Mouse (Mus musculus): ENCODE measurements at regions not wholly inside any gene's neighbourhood (a gene's known extent, or its start where the extent isn't known, plus 50 kb on each side); places are given as distances from the start of the nearest gene placed in this dataset.
"Not testable (repeated sequence)": the region's sequence is repeated elsewhere in the genome, so short reads cannot be mapped to it uniquely, and the experiment has no call there.

- no peak for DNase-seq (ENCODE audit: low spot score in 2 of 2)
These were observed 57.6 kb downstream of the Tmem270 start for GRCm38 (mm10) chr5:134848981-134849380.

- no peak for DNase-seq (ENCODE audit: low spot score in 2 of 2)
These were observed 58.0 kb downstream of the Tmem270 start for GRCm38 (mm10) chr5:134848571-134848970.

- DNase-seq (ENCODE audit: low spot score in 2 of 2), result no peak
These were observed 61.1 kb downstream of the Tmem270 start for GRCm38 (mm10) chr5:134845416-134845815.

- DNase-seq (ENCODE audit: low spot score in 2 of 2), result not testable (repeated sequence)
These were observed 62.3 kb downstream of the Tmem270 start for GRCm38 (mm10) chr5:134844216-134844615.

- DNase-seq (ENCODE audit: low spot score in 2 of 2), result no peak
These were observed 65.1 kb downstream of the Tmem270 start for GRCm38 (mm10) chr5:134841205-134841980.

GRCm38 (mm10) chr5:134836489-134836888 is 70.0 kb downstream of the Tmem270 start:
- DNase-seq (ENCODE audit: low spot score in 2 of 2), result no peak

GRCm38 (mm10) chr5:134832896-134833295 is 73.6 kb downstream of the Tmem270 start:
- no peak for DNase-seq (ENCODE audit: low spot score in 2 of 2)

GRCm38 (mm10) chr5:134817671-134818070 is 70.5 kb upstream of the Eln start:
- no peak for DNase-seq (ENCODE audit: low spot score in 2 of 2)

- no peak for DNase-seq (ENCODE audit: low spot score in 2 of 2)
These were observed 62.0 kb upstream of the Eln start for GRCm38 (mm10) chr5:134809121-134809520.

GRCm38 (mm10) chr5:134804291-134805049 is 57.3 kb upstream of the Eln start:
- DNase-seq (ENCODE audit: low spot score in 2 of 2), result no peak

GRCm38 (mm10) chr5:134802161-134802719 is 55.1 kb upstream of the Eln start:
- DNase-seq (ENCODE audit: low spot score in 2 of 2), result no peak

GRCm38 (mm10) chr5:134800481-134800880 is 53.4 kb upstream of the Eln start:
- no peak for DNase-seq (ENCODE audit: low spot score in 2 of 2)

- DNase-seq (ENCODE audit: low spot score in 2 of 2), result no peak
These were observed 52.8 kb upstream of the Eln start for GRCm38 (mm10) chr5:134799911-134800310.

GRCm38 (mm10) chr5:134797688-134798094 is 50.6 kb upstream of the Eln start:
- peak in 1 of 2 experiments; percentile 57 for DNase-seq (ENCODE audit: low spot score in 2 of 2)
